Mouse (Mus musculus) c-Kit-positive CD71-negative TER-119-negative erythroid progenitor cells, embryonic 14.5 days (primary cell): ENCODE results near the gene Uqcr10.

Experiments
- DNase-seq: peaks from one replicate; pipeline ENCODE4 v3.0.0-alpha.2; 2013; ENCODE audit warnings: low read depth

Gene Uqcr10

DNA sequence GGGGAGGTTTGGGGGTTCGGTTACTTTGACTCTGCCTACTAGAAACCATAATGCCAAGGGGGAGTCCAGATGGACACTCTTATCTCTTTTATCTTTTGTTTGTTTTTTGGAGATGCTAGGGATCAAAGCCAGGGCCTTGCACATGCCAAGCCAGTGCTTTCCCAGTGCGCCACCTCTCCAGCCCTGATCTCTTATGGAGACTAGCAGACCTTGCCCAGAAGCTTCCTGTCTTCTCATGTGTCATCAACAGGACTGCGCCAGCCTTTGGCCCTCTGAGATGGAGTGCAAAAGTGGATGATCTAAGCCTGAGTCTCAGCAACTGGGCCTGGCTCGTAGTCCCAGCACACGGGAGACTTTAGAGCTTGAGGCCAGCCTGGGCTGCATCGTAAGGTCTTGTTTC lies 28.4 kb downstream of the Uqcr10 start:
- DNase-seq, result no peak

DNA sequence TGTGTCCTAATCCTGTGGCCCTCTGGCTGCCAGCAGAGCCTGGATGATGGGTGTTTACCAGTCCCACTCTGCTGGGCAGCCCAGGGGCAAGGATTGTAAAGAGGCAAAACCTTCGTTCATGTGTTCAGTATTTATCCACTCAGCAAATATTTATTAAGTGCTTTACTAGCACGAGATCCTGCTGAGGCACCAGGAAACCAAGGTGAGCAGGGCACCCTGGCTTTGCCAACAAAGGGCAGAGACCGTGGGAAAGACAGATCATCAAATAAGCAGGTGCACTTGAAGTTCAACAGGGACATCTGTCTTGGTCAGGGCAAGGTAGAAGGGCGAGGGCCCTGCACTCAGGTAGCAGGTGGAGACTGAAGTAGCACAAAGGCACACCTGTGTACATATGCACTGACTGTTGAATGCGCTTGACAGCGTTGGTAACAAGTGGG lies 29.0 kb downstream of the Uqcr10 start:
- DNase-seq, result no peak

DNA sequence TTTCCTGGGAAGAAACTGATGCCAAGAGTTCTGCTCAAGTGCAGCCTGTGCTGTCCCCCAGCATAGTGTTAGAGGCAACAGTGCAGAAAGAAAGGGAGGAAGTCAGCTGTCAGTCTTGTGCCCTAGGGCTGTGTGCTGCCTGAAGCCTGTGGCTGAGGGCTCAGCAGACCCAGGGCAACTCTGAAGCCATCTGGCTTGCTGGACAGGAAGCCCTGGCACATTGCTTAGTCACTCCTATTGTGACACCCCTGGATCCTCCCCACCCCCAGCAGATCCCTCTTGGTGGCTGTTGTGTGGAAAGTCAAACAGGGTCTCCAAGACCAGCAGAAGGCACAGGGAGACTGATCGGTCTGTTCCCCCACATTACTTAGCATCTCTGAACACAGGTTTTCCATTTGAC lies 29.5 kb downstream of the Uqcr10 start:
- DNase-seq, result no peak

DNA sequence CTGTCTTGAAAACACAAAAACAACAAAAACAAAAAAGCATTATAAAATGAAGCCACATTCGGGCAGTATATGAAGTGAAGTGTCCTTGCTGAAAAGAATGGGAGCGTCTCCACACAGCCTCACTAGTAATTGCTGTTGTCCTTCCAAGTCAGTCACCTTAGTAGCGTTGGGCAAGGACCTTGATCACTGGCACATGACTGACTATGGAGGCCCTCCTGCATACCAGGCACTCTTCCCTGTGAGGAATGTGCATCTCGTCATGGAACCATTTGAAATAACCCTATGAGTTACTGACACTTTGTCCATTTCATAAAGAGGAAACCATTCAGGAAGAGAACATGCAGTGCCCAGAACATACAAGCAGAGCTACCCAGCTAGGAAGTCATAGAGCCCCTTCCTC lies 32.4 kb downstream of the Uqcr10 start:
- DNase-seq, result no peak

DNA sequence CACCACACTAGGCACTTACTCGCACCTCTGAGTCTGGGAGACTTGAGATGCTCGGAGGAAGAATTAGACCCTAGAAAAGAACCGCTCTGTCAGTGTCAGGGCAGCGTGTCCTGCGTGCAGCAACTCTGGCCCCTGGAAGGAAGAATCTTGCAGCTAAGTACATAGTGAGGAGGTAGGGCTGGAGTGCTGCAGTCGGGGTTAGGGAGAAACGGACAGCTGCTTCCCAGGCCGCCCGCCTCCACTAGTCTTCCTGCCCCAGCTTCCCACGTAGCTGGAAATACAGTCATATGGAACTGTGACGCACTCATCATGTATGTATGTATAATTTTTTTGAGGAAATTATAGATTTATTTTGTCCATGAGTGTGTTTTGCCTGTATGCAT lies 41.7 kb downstream of the Uqcr10 start:
- no peak for DNase-seq

DNA sequence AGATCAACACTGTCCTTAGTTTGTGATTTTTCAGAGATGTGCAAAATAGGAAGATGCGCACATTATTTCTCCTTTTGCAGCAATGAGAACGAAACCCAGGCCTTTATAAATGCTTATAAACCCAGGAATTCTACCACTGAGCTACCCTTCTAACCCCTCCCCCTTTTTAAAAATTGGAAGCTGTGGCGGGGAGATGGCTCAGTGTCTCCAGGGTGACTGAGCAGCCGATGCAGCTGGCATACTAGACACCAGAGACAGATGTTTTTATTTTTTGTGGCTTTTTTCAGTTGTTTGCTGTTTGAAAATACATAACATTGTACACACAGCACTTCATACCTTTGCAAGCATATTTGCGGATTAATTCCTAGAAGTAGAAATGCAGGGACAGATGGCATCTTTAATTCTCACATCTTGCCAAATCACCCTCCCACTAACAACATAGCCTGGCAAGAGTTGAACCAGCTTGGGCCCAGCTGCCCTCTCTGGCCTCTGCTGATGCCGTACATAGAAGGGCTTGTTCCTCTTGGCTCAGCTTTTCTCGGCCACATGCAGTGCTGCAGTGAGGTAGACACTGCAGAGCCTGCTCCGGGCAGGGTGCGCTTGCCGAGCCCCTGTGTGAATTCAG lies 42.2 kb downstream of the Uqcr10 start:
- no peak for DNase-seq

DNA sequence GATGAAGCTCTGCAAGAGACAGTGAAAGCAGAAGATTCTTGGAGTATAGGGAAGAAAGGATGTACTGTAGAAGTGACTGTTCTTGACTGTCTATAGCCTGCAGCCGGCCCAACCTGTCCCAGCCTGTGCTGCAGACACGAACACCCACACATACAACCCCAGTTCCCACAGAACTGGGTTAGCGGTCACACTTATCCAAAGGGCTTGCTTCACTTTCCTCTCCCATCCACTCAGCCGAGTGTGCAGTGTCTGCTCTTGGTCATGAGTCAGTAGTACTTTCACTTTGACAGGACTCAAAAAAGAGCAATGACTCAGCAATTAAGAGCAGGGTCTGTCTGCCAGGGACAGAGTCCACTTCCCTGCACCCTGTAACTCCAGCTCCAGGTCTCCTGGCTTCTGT lies 42.8 kb downstream of the Uqcr10 start:
- DNase-seq, result no peak

DNA sequence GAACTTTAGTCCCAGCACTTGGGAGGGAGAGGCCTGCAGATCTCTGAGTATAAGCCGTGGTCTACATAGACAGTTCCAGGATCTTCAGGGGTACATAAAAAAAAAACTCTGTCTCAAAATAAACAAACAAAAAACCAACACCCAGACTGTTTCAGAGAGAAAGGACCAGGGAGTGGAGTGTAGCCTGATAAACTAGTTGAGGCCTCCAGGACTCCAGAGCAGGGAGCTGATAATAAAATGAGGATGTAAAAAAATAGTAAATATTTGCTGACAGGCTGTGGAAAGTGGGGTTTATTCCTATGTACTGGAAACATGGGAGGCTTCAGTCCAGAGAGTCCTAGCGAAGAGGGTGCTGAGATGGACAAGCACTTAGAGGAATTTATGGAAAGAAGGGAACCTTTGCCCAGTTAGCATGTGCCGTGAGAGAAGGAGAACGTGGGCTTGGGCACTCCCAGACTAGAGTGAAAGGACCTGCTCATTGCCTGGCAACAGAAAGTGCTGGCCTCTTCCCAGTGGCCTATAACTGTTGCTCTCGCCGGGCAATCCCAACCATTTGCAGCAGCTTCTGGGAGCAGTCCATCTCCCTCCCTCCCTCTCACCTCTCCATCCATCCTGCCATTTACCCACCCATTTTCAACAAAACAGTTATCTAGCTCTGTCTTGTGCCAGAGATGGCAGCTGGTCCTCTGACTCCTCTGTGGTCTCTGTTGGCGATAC lies 43.7 kb downstream of the Uqcr10 start:
- no peak for DNase-seq

DNA sequence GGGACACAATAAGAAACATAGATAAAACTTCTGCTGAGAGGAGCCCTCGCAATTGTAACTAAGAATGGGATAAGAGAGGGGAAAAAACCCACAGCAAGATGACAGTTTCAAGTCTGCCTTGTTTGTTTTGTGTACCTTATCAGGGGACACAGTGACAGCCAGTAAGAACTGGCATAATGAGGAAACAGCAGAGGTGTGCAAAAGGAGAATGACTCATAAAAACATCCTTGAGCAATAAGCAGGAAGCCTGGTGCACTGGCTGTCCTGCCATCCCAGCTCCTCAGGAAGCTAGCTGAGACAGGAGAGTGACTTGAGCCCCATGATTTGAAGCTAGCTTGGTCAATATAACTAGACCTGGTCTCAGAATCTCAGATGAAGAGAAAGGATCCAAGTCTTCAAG lies 44.3 kb downstream of the Uqcr10 start:
- no peak for DNase-seq
